Mouse (Mus musculus) embryonic facial prominence, embryonic 11.5 days (tissue): ENCODE results near the gene Creg1. TPM values are rescaled to one million over a fixed set of nuclear protein-coding genes. Genes with fewer than 3 reads are reported as not detected.

Source experiments
- ATAC-seq: fragments of 200-750 bp; cut with Nextera tagmentation; replicated peaks from 2 replicates; pipeline ENCODE4 v1.8.0; 2017; ENCODE audit warnings: low read depth; ENCODE audit not compliant: insufficient number of reproducible peaks, low FRiP score, low TSS enrichment
- DNase-seq: peaks from one replicate; pipeline ENCODE4 v3.0.0-alpha.2; 2015; ENCODE audit warnings: low spot score
- H3K27ac ChIP-seq: fragments of 300-500 bp; sonication (generic); replicated peaks from 2 replicates; pipeline ENCODE4 v1.5.1; 2014; ENCODE audit warnings: mild to moderate bottlenecking, low read depth, low read length, control low read depth
- H3K27me3 ChIP-seq: fragments of 300-500 bp; sonication (generic); 2 replicates; pipeline ENCODE4 v1.6.1; 2014; ENCODE audit warnings: mild to moderate bottlenecking, low read length, moderate library complexity, mixed read lengths; ENCODE audit not compliant: control insufficient read depth, insufficient read depth
- H3K36me3 ChIP-seq: fragments of 300-500 bp; sonication (generic); replicated peaks from 2 replicates; pipeline ENCODE4 v1.6.1; 2014; ENCODE audit warnings: low read depth, mild to moderate bottlenecking, low read length, moderate library complexity, mixed read lengths; ENCODE audit not compliant: control insufficient read depth, insufficient read depth
- H3K4me1 ChIP-seq: fragments of 300-500 bp; sonication (generic); 2 replicates; pipeline ENCODE4 v1.6.1; 2014; ENCODE audit warnings: low read length, mixed read lengths; ENCODE audit not compliant: control insufficient read depth, insufficient read depth
- H3K4me2 ChIP-seq: fragments of 300-500 bp; sonication (generic); 2 replicates; pipeline ENCODE4 v1.6.1; 2014; ENCODE audit warnings: low read depth, mild to moderate bottlenecking, control low read depth, low read length, moderate library complexity
- H3K4me3 ChIP-seq: fragments of 300-500 bp; sonication (generic); 2 replicates; pipeline ENCODE4 v1.5.1; 2014; ENCODE audit warnings: low read depth, low read length, control low read depth
- H3K9ac ChIP-seq: fragments of 300-500 bp; sonication (generic); replicated peaks from 2 replicates; pipeline ENCODE4 v1.6.1; 2014; ENCODE audit warnings: mild to moderate bottlenecking, control low read depth, low read length
- H3K9me3 ChIP-seq: fragments of 300-500 bp; sonication (generic); replicated peaks from 2 replicates; pipeline ENCODE4 v1.6.1; 2016; ENCODE audit warnings: mild to moderate bottlenecking, low read length, inconsistent platforms, mixed read lengths; ENCODE audit not compliant: control insufficient read depth
- WGBS: fragments of 180-500 bp; shearing (Covaris S2); extraction: QIAGEN DNeasy Blood & Tissue Kit; methylation state at CpG from one replicate; pipeline ENCODE4 v1.1.7; 2014; 5-methylcytosine and 5-hydroxymethylcytosine counted together
- polyA plus RNA-seq: library from polyadenylated mRNA; unstranded; fragments of >200 nt; fragmentation: Nextera tagmentation; extraction: Ambion mirVana; gene quantifications from 2 replicates; pipeline ENCODE4 v1.2.1, GENCODE M21; 2014

The Creg1 gene
- polyA plus RNA-seq, 1 experiment from 2014 or later = 45.8 TPM

- Histone ChIP-seq H3K9me3 (no peaks in the 10 kb centered on the region), H3K4me2 (no peak overlapping the region), H3K27me3 (no peaks in the 10 kb centered on the region), H3K36me3 (no peaks in the 10 kb centered on the region), H3K4me1 (no peaks in the 10 kb centered on the region), H3K27ac (peak overlapping the region; percentile 44; the same call in 1 of the 2 replicates), H3K9ac (no peak overlapping the region), H3K4me3 (no peak overlapping the region)
- 79% methylated on average over 4 of the region's 4 CpGs for WGBS
- DNase-seq = no peak
- ATAC-seq = no peak
Measured at GRCm38 (mm10) chr1:165725039-165725644, 38.4 kb upstream of the Creg1 start.

- H3K4me2 ChIP-seq = no peak overlapping the region
- H3K9me3 ChIP-seq = no peaks in the 10 kb centered on the region
- H3K27me3 ChIP-seq = no peaks in the 10 kb centered on the region
- ATAC-seq (no peak), DNase-seq (no peak)
- H3K9ac ChIP-seq = no peak overlapping the region
- 19% methylated on average over 1 of the region's 1 CpGs for WGBS
- H3K36me3 ChIP-seq = no peaks in the 10 kb centered on the region
- no peak overlapping the region for H3K27ac ChIP-seq
- no peaks in the 10 kb centered on the region for H3K4me1 ChIP-seq
- H3K4me3 ChIP-seq = no peak overlapping the region
Measured at GRCm38 (mm10) chr1:165726986-165727385, 36.6 kb upstream of the Creg1 start.

- Histone ChIP-seq H3K4me2 (no peak overlapping the region), H3K9ac (no peak overlapping the region), H3K9me3 (no peaks in the 10 kb centered on the region), H3K27me3 (no peaks in the 10 kb centered on the region), H3K36me3 (no peaks in the 10 kb centered on the region), H3K27ac (no peak overlapping the region), H3K4me1 (no peaks in the 10 kb centered on the region), H3K4me3 (no peak overlapping the region)
- DNase-seq = no peak
- WGBS = 89% methylated on average over 3 of the region's 3 CpGs
- ATAC-seq = no peak
Measured at GRCm38 (mm10) chr1:165728057-165728639, 35.4 kb upstream of the Creg1 start.

GRCm38 (mm10) chr1:165730129-165730528 is 33.4 kb upstream of the Creg1 start:
- H3K9me3 ChIP-seq = no peaks in the 10 kb centered on the region
- WGBS = 64% methylated on average over 1 of the region's 1 CpGs
- H3K27me3 ChIP-seq = no peaks in the 10 kb centered on the region
- no peaks in the 10 kb centered on the region for H3K4me1 ChIP-seq
- no peak overlapping the region for H3K27ac ChIP-seq
- no peak overlapping the region for H3K4me2 ChIP-seq
- DNase-seq (no peak), ATAC-seq (no peak)
- H3K9ac ChIP-seq = no peak overlapping the region
- H3K36me3 ChIP-seq = no peaks in the 10 kb centered on the region
- no peak overlapping the region for H3K4me3 ChIP-seq

GRCm38 (mm10) chr1:165731553-165731952 is 32.0 kb upstream of the Creg1 start:
- H3K9ac ChIP-seq = no peak overlapping the region
- no peak overlapping the region for H3K4me3 ChIP-seq
- ATAC-seq = no peak
- H3K9me3 ChIP-seq = no peaks in the 10 kb centered on the region
- no peaks in the 10 kb centered on the region for H3K36me3 ChIP-seq
- H3K27ac ChIP-seq = no peak overlapping the region
- H3K27me3 ChIP-seq = no peaks in the 10 kb centered on the region
- no peak overlapping the region for H3K4me2 ChIP-seq
- no peaks in the 10 kb centered on the region for H3K4me1 ChIP-seq
- 71% methylated on average over 6 of the region's 6 CpGs for WGBS
- DNase-seq = no peak

- Histone ChIP-seq H3K27ac (no peak overlapping the region), H3K36me3 (no peaks in the 10 kb centered on the region), H3K4me2 (no peak overlapping the region), H3K27me3 (no peaks in the 10 kb centered on the region), H3K9me3 (no peaks in the 10 kb centered on the region), H3K9ac (no peak overlapping the region), H3K4me1 (no peaks in the 10 kb centered on the region), H3K4me3 (no peak overlapping the region)
- no peak for DNase-seq
- WGBS = 88% methylated on average over 2 of the region's 2 CpGs
- ATAC-seq = no peak
Measured at GRCm38 (mm10) chr1:165734840-165735239, 28.7 kb upstream of the Creg1 start.

GRCm38 (mm10) chr1:165735826-165736818 is 27.4 kb upstream of the Creg1 start:
- Histone ChIP-seq H3K9ac (0 out of 2 replicates have a peak overlapping the region, but pooled peaks have one; percentile 13), H3K36me3 (no peaks in the 10 kb centered on the region), H3K4me3 (no peak overlapping the region), H3K27me3 (no peaks in the 10 kb centered on the region), H3K4me1 (no peaks in the 10 kb centered on the region), H3K27ac (no peak overlapping the region), H3K4me2 (no peak overlapping the region), H3K9me3 (no peaks in the 10 kb centered on the region)
- peak; percentile 95 for DNase-seq
- 40% methylated on average over 20 of the region's 20 CpGs for WGBS
- 0 out of 2 replicates have a peak, but pooled peaks have one; percentile 48 for ATAC-seq
